Mouse (Mus musculus) kidney, postnatal 0 days (tissue): Measurements from ENCODE around the gene 1700025G04Rik. TPM values are rescaled to one million over a fixed set of nuclear protein-coding genes. Genes with fewer than 3 reads are reported as not detected.
A peak's percentile ranks its signal among the peaks of the same experiment; 100 is the strongest.

Source experiments
- ATAC-seq: fragments of 200-750 bp; cut with Nextera tagmentation; replicated peaks from 2 replicates; pipeline ENCODE4 v1.8.0; 2017; ENCODE audit warnings: low read depth, moderate number of reproducible peaks, moderate TSS enrichment, moderate library complexity; ENCODE audit not compliant: low FRiP score
- DNase-seq: peaks from one replicate; pipeline ENCODE4 v3.0.0-alpha.2; 2016; ENCODE audit warnings: low spot score
- H3K27ac ChIP-seq: fragments of 300-500 bp; sonication (generic); 2 replicates; pipeline ENCODE4 v1.5.1; 2014; ENCODE audit warnings: mild to moderate bottlenecking
- H3K27me3 ChIP-seq: fragments of 300-500 bp; sonication (generic); 2 replicates; pipeline ENCODE4 v1.6.1; 2014; ENCODE audit warnings: low read length, mixed read lengths; ENCODE audit not compliant: insufficient read depth
- H3K36me3 ChIP-seq: fragments of 300-500 bp; sonication (generic); 2 replicates; pipeline ENCODE4 v1.6.1; 2014; ENCODE audit warnings: low read length, mixed read lengths; ENCODE audit not compliant: insufficient read depth
- H3K4me1 ChIP-seq: fragments of 300-500 bp; sonication (generic); replicated peaks from 2 replicates; pipeline ENCODE4 v1.6.1; 2014; ENCODE audit warnings: antibody characterized with exemption, low read length, mixed read lengths; ENCODE audit not compliant: insufficient read depth
- H3K4me2 ChIP-seq: fragments of 300-500 bp; sonication (generic); 2 replicates; pipeline ENCODE4 v1.6.1; 2014; ENCODE audit warnings: mild to moderate bottlenecking, low read length, moderate library complexity, mixed read lengths
- H3K4me3 ChIP-seq: fragments of 300-500 bp; sonication (generic); replicated peaks from 2 replicates; pipeline ENCODE4 v1.5.1; 2014; ENCODE audit warnings: low read depth, low read length
- H3K9ac ChIP-seq: fragments of 300-500 bp; sonication (generic); 2 replicates; pipeline ENCODE4 v1.6.1; 2014; ENCODE audit warnings: low read depth, low read length
- H3K9me3 ChIP-seq: fragments of 300-500 bp; sonication (generic); replicated peaks from 2 replicates; pipeline ENCODE4 v1.6.1; 2016; ENCODE audit warnings: low read length, inconsistent platforms, mixed read lengths
- CTCF ChIP-seq: IDR thresholded peaks from 2 replicates; pipeline ENCODE4 v1.5.1; 2016; ENCODE audit warnings: antibody characterized with exemption, low read depth, mild to moderate bottlenecking, moderate library complexity
- WGBS: fragments of 180-500 bp; shearing (Covaris S2); extraction: QIAGEN DNeasy Blood & Tissue Kit; methylation state at CpG from one replicate; pipeline ENCODE4 v1.1.7; 2014; 5-methylcytosine and 5-hydroxymethylcytosine counted together
- polyA plus RNA-seq: library from polyadenylated mRNA; unstranded; fragments of >200 nt; fragmentation: Nextera tagmentation; extraction: Ambion mirVana; gene quantifications from 2 replicates; pipeline ENCODE4 v1.2.1, GENCODE M21; 2015

The 1700025G04Rik gene
- polyA plus RNA-seq, 1 experiment from 2014 or later, result 15.5 TPM

DNA sequence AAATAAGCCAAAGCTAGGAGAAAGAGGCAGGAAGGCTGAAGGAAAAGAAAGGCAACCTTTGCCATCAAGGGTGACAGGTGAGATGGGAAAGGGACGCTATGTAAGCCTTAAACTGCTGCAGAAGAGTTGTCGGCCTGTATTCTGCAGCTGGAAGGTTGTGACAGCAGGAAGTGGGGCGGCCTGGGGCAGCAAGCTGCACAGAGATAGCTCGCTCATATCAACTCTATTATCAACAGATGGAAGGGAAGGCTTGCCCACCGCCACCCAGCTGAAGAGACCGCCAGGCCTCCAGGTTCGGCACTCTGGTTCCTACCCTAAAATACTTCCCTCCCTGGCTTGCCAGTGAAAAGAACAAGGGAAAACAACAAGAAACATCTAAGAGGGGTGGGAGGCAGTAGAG lies 39.9 kb downstream of the 1700025G04Rik start:
- no peak for DNase-seq
- no peak overlapping the region for H3K4me2 ChIP-seq
- no peaks in the 10 kb centered on the region for H3K27me3 ChIP-seq
- no peaks in the 10 kb centered on the region for H3K9me3 ChIP-seq
- TF ChIP-seq CTCF, result no peak
- H3K9ac ChIP-seq, result no peak overlapping the region
- H3K4me3 ChIP-seq, result no peak overlapping the region
- WGBS, result 88% methylated on average over 7 of the region's 7 CpGs
- H3K4me1 ChIP-seq, result peaks cover 7% of the 10 kb centered on the region; the same call in 1 of the 2 replicates
- no peak overlapping the region for H3K27ac ChIP-seq
- ATAC-seq, result no peak
- no peaks in the 10 kb centered on the region for H3K36me3 ChIP-seq

DNA sequence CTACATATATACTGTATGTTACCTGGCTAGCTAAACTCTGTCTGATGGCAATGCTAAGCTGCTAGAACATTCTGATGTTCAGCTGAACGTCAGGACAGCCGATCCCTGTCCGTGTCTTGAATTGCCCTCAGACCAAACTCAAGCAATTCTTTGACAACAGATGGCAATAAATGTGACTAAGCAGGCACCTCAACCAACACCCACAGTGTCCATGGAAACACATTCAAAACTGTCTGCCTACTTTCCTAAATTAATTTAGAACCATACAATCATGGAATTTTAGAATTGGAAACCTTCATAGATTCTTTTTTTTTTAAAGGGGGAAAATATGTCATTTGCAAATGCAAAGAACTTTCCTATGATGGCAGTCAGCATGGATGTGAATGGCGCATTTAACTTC lies 41.6 kb downstream of the 1700025G04Rik start:
- no peak overlapping the region for H3K9ac ChIP-seq

DNA sequence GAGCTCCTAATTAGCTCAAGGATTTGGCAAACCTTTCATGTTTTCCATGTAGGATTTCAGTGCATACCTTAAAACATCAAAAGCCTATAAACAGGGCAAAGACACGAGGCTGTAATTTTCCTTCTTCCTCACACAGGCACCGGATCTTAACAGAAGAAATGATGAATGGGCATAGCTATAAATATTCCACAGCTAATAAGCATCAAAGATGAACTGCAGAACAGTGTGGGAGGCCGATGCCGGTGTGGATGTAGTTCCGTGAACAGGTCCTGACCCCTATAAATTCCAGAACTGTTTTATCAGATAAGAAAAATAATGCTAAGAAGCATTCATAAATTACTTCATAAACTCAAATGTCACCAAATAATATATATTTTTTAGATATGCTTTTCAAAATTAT lies 42.5 kb downstream of the 1700025G04Rik start:
- no peak for TF ChIP-seq CTCF
- Histone ChIP-seq H3K4me2 (no peak overlapping the region), H3K9ac (no peak overlapping the region), H3K27me3 (no peaks in the 10 kb centered on the region), H3K27ac (no peak overlapping the region), H3K4me3 (no peak overlapping the region), H3K36me3 (no peaks in the 10 kb centered on the region), H3K4me1 (peaks cover 7% of the 10 kb centered on the region; the same call in 1 of the 2 replicates), H3K9me3 (no peaks in the 10 kb centered on the region)
- 6% methylated on average over 5 of the region's 5 CpGs for WGBS
- DNase-seq (peak; percentile 77), ATAC-seq (no peak)

More for the DNA sequence above, 41.6 kb downstream of the 1700025G04Rik start:
- TF ChIP-seq CTCF, result no peak
- Histone ChIP-seq H3K4me1 (peaks cover 7% of the 10 kb centered on the region; the same call in 1 of the 2 replicates), H3K9me3 (no peaks in the 10 kb centered on the region), H3K27me3 (no peaks in the 10 kb centered on the region), H3K4me3 (no peak overlapping the region), H3K4me2 (no peak overlapping the region), H3K36me3 (no peaks in the 10 kb centered on the region), H3K27ac (no peak overlapping the region)
- DNase-seq, result no peak
- 54% methylated on average over 4 of the region's 4 CpGs for WGBS
- ATAC-seq, result no peak

DNA sequence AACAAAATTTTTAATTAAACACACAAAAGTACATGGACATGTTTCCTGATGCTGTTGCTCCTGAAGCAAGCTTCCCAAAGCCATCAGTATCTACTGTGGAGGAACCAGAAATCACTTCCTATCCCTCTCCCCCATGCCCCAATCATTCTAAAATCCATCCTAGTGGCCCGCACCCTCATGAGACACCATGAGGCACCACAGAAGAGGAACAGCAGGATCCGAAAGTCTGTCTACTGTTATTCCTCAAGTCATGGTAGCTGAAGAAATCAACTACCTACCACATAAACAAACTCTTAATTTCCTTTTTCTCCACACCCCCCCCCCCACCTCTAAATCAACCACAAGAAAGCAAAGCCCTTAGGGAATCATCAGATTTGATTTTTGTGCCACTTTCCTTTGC lies 46.5 kb downstream of the 1700025G04Rik start:
- Histone ChIP-seq H3K9me3 (no peaks in the 10 kb centered on the region), H3K4me1 (peaks cover 11% of the 10 kb centered on the region), H3K27me3 (no peaks in the 10 kb centered on the region), H3K36me3 (no peaks in the 10 kb centered on the region), H3K4me3 (no peak overlapping the region), H3K9ac (no peak overlapping the region), H3K27ac (no peak overlapping the region), H3K4me2 (no peak overlapping the region)
- no peak for TF ChIP-seq CTCF
- WGBS, result 96% methylated on average over 2 of the region's 2 CpGs
- ATAC-seq (no peak), DNase-seq (no peak)

DNA sequence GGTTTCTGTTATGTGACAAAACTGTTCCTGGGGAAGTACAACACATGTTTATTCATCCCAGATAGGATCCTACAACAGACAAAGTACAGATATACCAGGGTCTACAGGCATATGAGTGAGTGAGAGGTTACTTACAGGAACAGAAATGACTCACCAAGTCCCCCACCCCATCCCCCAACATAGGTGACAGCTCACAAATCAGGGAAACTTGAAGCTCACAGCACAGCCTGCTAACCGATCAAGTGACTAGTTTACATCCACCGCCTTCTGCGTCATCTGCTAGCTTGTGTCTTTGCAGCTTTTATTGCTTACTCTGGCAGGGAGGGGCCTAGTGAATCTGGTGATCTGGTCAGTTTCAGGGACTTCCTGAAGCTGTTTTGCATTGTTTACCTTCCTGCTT lies 47.5 kb downstream of the 1700025G04Rik start:
- Histone ChIP-seq H3K4me2 (no peak overlapping the region), H3K27me3 (no peaks in the 10 kb centered on the region), H3K4me3 (no peak overlapping the region), H3K4me1 (peaks cover 10% of the 10 kb centered on the region), H3K9ac (no peak overlapping the region), H3K36me3 (no peaks in the 10 kb centered on the region), H3K27ac (no peak overlapping the region), H3K9me3 (no peaks in the 10 kb centered on the region)
- DNase-seq (no peak), ATAC-seq (no peak)
- no peak for TF ChIP-seq CTCF
- 46% methylated on average over 3 of the region's 3 CpGs for WGBS

DNA sequence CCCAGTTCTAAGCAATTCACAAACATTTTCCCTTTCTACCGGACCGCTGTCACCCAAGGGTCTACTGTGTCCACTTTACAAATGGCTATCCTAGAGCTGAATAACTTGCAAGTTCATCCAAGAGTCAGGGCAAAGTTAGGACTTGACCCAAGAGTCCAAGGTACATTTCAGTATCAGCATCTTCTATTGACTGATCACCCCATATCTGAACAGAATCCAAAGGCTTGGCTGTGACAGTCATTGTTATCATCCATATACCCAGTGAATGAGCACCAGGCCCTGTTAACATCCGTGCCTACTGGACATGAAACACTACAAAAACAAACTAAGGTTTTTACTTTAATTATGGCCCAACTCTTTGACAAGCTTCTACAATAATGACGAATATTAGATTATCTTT lies 48.9 kb downstream of the 1700025G04Rik start:
- no peak for TF ChIP-seq CTCF
- no peaks in the 10 kb centered on the region for H3K9me3 ChIP-seq
- no peak for DNase-seq
- no peak overlapping the region for H3K9ac ChIP-seq
- 82% methylated on average over 4 of the region's 4 CpGs for WGBS
- H3K36me3 ChIP-seq, result no peaks in the 10 kb centered on the region
- no peak overlapping the region for H3K27ac ChIP-seq
- H3K4me1 ChIP-seq, result peaks cover 8% of the 10 kb centered on the region; the same call in 1 of the 2 replicates
- no peak for ATAC-seq
- H3K4me2 ChIP-seq, result no peak overlapping the region
- H3K27me3 ChIP-seq, result no peaks in the 10 kb centered on the region
- H3K4me3 ChIP-seq, result no peak overlapping the region

DNA sequence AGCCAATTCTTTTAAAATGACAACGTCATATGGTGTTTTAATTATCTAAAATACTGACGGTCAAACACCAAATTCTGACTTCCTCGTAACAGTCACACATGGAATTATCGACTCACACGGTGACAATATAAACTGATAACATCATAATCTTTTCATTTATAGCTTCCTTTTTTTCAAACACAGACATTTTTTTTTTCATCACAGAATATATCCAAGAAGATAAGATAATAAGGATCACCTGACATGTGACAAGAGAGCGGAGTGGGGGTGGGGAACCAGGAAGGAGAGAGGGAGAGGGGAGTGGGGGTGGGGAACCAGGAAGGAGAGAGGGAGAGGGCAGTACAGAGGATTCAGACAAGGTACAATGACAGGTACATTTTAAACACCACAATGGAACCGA lies 49.9 kb downstream of the 1700025G04Rik start:
- Histone ChIP-seq H3K27ac (no peak overlapping the region), H3K4me3 (no peak overlapping the region), H3K27me3 (no peaks in the 10 kb centered on the region), H3K9ac (no peak overlapping the region), H3K9me3 (no peaks in the 10 kb centered on the region), H3K4me1 (peaks cover 8% of the 10 kb centered on the region; the same call in 1 of the 2 replicates), H3K36me3 (no peaks in the 10 kb centered on the region), H3K4me2 (no peak overlapping the region)
- DNase-seq, result no peak
- 69% methylated on average over 7 of the region's 7 CpGs for WGBS
- no peak for ATAC-seq
- no peak for TF ChIP-seq CTCF
